Mouse (Mus musculus) CD8-positive naive resting alpha-beta T cell, adult 2 months (primary cell): ENCODE data around the gene Pet100.
A peak's percentile ranks its signal among the peaks of the same experiment; 100 is the strongest.

Source experiments
- DNase-seq, 2 experiments: peaks; one replicate each; pipeline ENCODE4 v3.0.0; 2022; ENCODE audit warnings: low read depth in 2 of 2, low spot score in 2 of 2

Gene Pet100

DNA sequence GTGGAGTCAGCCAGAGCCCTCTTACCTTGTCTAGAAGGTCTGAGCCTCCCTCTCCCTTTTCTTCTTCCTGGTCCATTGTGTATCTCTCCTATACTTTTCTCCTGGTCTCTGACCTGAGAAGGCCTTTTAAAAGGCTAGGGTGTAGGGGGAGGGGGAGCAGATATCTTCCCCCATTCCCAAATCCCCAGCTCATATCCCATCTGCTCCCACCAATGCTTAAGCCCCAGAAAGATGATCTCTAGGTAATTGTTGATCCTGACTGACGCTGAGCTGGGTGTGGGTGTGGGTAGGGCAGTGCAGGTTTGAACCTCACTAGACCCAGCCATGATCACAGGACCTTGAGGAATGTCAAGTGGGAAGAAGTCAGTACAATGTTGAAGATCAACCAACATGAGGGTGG, 4.1 kb downstream of the Pet100 start, which contains the start of gene Pcp2:
TSS of gene Pcp2 (minus strand) at position 101 of the 400 bp plus-strand sequence.
- DNase-seq: no peak

DNA sequence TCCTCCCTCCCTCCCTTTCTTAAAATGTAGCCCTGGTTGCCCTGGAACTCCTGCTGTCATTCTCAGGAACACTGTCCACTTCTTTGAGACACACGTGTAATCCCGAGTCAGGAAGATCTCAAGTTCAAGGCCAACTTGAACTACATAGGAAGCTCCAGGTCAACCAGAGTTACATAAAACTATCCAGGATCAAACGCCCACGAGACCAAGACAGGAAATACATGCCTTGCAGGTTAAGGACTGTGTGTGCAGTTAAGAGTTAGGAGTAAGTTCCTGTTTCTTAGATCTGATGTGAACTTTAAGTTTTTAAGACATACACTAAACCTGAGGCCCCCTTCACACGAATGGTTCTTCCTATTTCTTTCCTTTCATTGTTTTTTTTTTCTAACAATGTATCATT, 5.6 kb downstream of the Pet100 start:
- DNase-seq: no peak

DNA sequence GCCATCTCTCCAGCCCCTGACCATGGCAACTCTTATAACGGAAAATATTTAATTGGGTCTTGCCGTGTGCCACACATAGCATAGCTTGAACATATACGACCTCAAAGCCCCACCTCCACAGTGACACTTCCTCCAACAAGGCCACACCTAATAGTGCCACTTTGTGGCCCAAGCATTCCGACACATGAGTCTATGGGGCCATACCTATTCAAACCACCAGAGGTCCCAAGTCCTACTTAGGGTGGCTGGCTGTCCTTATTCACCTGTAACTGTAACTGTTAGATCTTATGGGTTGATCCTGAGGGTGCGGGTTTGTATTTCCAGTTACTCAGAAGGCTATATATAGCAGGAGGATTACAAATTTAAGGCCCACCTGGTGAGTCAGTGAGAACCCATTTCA, 6.7 kb downstream of the Pet100 start:
- peak in 1 of 2 experiments; percentile 44 for DNase-seq

DNA sequence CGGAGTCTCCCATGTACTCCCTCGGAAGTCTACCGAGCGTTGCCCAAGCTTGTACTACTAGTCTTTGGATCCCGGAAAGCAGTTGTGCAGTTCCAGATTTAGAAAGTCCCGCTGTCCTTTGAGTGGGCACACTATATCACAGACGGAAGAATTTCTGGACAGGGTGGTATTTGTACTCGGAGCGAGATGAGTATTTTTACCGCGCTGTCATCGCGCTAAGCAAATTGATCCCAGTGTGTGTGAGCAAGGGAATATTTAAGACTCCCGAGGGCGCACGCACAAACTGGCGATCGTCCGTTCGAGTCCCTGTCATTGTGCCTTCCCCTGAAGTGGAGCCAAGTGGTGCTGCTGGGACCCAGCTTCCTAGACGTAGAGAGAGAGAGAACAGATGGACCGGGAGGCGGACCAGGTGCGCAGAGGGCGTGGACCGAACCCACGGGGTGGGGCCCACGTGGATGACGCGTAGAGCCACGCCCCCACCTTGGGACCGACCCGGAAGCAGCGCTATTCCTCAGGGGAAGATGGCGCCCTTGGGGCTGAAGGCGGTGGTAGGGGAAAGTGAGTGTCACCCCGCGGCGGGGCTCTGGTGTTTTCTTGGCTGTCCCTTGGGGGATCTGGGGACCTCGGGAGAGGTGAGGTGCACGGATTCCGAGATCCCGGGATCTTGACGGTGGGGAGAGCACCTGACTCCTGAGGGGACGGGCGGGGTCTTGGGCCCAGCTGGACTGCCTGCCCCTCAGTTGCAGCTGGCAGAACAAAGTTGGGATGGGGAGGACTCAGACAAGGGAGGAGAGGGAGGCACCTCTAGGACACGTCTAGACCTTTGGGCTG, 9.5 kb downstream of the Pet100 start, which contains the start of gene Stxbp2:
TSS of gene Stxbp2 (plus strand) at position 309 of the 831 bp plus-strand sequence.
- DNase-seq: peak; percentile 82 to 87

DNA sequence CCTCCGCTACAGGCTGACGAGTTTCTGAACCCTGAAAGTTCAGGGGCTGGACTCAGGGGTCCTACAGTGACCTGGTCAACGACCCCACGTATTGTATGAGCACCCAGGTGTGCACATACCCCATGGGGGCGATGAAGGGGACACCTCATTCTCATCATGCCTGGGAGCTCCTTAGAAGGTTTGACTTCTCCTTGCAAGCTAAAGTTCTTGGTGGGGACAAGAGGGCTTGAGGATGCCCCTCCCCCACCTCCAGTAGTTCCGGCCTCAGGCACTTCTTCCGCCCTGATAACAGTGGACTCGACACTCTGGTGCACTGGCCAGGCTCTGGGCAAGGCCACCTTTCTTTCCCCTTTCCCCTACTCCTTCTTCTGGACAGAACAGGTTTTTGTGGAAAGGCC, 10.1 kb downstream of the Pet100 start:
- no peak for DNase-seq

DNA sequence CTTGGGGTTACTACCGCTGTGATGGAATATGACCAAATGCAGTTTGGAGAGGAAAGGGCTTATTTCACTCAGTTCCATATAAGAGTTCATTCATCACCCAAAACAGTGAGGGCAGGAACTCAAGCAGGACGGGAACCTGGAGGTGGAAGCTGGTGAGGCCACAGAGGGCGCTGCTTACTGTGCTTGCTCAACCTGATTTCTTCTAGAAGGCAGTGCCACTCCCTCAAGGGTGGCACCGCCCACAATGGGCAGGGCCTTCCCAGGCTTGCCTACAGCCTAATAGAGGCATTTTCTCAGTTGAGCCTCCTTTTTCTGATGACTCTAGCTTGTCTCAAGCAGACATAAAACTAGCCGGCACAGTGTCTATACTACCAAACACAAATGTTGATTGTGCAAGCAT, 24.5 kb downstream of the Pet100 start:
- peak in 1 of 2 experiments; percentile 24 for DNase-seq

DNA sequence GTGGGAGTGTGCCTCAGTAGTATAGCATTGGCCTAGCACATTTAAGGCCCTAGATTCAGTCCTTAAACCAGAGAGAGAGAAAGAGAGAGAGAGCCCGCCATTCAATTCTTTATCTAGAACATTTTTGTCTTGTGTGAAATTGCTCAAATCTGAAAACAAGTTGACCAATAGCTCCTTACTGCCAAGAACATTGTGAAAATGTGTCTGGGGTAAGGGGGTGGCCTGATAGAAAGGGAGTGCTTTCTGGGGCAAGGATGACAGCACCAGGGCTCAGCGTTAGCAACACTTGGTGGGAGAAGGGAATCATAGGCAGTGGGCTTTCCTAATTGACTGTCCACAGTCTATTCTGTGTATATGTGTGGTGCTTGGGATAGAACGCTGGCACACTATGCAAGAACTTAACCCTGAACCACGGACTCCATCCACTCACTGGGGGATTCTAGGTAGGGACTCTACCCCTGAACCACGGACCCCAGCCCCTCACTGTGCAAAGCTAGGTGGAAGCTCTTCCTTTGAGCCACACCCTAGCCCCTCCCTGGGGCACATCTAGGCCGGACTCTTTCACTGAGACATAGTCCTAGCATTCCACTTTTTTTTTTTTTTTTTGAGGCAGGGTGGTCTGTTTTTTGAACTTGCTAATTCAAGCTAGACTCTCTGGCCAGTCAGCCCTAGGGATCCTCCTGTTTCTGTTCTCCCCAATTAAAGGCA, 25.6 kb downstream of the Pet100 start:
- no peak for DNase-seq

DNA sequence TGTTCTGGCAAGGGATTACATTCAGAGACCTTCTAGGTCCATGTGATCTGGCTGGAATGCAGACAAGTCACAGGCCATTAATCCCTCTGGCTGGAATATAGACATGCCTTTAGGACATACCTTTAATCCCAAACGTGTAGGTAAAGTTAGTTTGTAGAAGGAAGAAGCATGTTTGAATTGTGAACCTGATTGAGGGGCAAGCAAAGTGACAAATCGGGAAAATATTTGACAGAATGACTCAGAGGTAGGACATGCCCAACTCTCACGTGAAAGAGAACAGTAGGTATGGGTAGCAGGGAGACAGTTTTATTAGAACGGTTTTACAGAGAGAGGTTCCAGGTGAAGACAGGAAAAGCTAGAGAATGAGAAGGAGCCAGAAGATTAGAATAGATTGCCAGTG, 26.2 kb downstream of the Pet100 start:
- no peak for DNase-seq

DNA sequence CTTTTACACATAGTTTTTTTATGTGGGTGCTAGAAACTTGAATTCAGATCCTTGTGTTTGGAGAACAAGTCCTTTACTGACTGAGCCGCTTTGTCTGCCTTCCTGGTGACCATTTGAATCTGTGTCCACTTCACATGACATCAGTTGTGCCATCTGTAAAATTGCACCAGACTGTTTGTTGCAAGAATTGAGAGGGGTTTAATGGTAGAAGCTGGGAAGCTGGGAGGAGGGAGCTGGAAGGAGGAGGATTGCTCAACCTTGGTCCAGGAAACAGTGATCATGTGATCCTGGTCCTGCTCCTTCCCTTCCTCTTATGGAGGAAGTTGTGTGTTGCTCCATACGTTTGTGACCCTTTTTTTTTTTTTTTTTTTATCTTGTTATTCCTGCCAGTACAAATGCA, 26.9 kb downstream of the Pet100 start:
- no peak for DNase-seq

DNA sequence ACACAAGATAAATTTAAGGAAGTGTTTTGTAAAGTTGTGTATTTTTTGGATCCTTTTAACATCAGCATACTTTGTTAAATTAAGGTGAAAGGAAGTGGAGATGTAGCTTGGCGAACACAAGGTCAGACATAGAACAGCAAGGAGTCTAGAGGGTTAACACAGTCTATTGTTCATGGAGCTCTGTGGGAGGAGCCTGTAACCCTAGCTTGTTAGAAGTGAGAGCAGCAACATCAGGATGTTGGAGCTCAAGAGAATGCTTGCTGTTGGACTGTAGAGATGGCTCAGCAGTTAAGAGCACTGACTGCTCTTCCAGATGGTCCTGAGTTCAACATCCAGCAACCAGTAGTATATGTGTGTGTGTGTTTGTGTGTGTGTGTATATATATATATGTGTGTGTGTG, 27.6 kb downstream of the Pet100 start:
- no peak for DNase-seq

DNA sequence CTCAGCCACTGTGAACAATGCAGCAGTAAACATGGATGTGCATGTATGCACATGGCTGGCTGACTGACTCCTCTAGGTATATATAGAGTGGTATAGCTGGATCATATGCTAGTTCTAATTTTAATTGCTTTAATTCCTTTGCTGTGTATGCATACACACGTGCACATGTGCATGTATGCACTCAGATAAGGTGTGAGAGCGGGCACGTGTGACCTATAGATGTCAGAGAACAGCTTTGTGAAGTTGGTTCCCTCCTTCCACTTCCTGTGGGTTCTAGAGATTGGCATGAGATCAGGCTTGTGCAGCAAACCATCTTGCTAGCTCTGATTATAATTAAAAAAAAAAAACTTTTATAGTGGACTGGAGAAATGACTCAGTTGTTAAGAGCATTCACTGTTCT, 31.5 kb downstream of the Pet100 start:
- no peak for DNase-seq

DNA sequence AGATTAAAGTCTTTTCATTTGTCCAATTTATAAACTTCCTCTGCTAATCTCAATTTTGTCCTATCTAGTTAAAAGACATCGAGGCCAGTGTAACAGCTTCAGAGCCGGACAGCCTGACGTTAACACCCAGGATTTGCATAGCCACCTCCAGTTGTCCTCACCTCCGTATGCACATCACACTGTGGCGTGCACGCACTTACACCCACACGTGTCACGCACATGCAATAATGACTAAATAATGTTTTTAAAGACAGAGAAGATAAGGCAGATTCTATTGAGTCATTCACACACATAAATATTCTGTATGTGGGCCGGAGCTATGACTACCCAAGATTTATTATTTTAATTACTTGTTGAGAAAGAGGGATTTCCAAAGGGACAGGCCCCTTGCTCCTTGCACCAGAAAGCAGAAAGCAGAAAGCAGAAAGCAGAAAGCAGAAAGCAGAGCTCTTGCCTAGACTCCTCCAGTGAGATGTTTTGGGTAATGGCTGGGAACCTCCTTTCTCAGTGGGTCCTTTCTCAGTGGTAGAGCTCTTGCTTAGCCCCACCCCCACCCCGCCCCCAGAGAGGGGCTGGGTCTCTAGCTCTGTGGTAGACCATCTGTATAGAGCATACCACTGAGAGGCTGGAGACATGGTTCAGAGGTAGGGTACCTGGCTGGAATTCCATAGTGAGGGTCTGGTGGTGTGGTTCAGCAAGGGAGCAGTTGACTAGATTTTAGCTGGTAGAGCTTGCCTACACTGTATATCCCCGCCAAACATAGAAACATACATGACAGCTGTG, 33.6 kb downstream of the Pet100 start:
- no peak for DNase-seq

DNA sequence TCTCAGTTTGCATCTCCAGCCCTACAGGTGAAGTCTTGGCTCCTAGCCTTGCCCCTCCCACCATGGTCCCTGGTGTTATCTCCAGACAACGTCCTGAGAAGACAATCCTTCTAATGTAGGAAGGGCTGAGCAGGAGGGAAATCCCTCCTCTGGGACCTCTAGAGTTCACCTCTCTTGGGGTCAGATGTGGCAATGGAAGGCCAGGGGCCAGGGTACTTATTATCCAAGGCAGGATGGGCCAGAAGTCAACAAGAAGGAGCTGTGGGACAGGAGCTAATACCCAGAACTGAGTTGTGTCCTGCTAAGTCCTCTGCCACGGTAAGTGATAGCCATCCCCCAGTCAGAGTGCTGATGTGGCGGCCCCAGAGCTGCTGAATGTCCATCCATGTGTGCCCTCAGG, 34.2 kb downstream of the Pet100 start, which contains the start of gene Retn:
TSS of gene Retn (plus strand) at position 245 of the 400 bp plus-strand sequence.
- DNase-seq: no peak

DNA sequence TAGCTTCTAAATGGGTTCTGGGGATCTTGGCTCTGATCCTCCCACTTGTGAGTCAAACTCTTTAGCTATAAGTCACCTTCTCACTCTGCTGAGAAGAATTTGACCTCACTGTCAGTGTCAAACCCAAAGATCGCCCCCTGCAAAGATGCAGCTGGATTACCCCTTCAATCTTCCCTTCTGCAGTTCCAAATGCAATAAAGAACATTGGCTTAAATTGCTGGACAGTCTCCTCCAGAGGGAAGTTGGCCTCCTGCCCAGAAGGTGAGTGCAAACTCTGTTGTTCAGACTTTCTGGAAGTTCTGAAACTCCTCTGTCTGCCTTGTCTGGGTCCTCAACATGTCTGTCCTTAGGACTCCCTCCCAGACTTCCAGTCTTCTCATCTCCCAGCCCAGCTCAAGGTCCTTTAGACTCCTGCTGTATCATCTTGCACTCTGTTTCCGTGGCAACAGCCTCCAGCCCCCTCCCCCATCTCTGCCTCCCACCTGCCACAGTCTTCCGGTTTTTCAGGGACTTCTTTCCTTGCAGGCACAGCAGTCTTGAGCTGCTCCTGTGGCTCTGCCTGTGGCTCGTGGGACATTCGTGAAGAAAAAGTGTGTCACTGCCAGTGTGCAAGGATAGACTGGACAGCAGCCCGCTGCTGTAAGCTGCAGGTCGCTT, 35.5 kb downstream of the Pet100 start:
- no peak for DNase-seq

DNA sequence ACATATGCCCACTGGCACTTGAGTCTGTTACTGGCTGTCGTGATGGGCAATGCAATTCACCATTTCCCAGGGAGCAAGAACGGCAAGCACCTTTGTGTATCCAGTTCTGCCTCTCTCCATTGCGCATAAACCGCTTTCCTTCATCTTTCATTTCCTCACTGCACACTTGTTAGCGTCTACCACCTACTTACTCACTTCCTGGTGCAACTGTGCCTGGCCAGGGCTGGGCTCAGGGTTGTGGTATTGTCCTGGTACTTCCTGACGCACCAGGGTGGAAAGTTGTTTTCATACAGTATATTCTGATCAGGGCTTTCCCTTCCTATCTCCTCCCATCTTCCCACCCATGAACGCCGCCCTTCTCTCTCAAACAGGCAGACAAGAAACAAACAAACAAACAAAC, 39.5 kb downstream of the Pet100 start:
- DNase-seq: no peak

DNA sequence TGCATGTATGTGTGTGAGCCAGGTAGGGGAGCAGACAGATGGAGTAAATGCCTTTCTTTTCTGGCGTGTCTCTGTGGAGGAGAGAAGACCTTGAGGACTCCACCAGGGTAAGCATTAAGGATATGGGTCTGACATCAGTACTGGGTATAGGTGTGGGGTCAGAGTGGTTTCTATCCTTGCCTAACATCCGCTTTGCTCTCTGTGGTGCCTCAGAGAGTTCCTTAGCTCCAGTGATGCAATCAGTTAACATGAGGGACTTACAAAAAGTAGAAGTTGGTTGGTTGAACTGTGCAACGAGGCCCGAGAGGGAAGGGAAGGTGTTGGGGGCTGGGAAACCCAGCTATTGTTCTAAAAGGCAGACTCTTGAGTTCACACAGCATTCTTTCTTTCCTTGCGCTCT, 43.1 kb downstream of the Pet100 start:
- DNase-seq: no peak

DNA sequence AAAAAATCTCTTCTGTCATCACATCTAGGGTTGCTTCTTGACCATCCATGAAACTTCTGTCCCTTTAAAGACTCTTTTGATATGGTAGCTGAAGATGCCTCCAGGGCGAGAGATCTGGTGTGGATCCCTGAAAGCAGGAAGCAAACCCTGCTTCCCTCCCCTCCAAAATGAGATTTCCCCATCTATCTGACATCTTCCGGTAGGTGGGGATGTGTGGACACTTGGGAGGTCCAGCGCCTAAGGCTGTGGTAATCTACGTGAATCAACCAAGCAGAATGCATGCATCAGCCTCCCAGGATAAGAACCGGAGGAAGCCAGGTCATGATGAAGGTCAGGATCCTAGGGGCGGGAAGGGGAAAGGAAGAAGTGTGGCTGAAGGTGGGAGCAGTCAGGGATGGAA, 44.2 kb downstream of the Pet100 start, which contains the start of gene Mcemp1:
TSS of gene Mcemp1 (plus strand) at position 248 of the 400 bp plus-strand sequence.
- no peak for DNase-seq

DNA sequence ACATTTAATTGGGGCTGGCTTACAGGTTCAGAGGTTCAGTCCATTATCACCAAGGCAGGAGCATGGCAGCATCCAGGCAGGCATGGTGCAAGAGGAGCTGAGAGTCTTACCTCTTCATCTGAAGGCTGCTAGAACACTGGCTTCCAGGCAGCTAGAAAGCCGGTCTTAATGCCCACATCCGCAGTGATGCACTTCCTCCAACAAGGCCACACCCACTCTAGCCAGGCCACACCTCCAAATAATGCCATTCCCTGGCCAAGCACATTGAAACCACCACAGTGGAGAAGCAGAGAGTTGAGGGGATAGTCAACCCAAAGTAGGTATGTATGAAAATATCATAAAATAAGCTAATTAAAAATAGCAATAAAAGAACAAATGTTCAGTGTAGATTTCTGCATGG, 49.0 kb downstream of the Pet100 start:
- no peak for DNase-seq

DNA sequence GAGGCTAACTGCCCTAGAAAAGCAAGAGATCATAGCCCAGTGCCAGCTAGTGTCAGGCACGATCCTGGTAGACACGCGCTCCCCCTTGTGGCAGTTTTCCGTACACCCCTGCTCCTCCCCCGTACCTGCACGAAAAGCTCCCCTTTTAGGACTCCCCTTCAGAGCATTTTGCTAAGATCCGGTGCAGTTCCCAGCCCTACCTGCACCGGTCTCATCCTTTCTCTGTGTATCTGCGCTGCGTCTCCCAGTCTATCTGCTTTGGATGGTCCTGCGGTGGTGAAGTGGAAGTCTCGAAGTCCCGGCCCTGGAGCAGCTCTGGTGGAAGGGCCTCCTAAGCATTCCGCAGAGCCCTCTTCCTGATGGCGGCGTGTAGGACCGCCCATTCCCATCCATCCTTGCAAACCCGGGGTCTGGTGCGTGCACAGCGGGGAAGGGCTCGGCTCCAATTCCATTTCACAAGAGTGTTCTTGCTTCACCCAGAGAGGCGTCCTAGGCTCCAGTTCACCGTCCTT, 50.7 kb downstream of the Pet100 start, which contains the start of gene Fcor:
TSS of gene Fcor (minus strand) at position 383 of the 512 bp plus-strand sequence.
- DNase-seq: peak; percentile 82 to 89

DNA sequence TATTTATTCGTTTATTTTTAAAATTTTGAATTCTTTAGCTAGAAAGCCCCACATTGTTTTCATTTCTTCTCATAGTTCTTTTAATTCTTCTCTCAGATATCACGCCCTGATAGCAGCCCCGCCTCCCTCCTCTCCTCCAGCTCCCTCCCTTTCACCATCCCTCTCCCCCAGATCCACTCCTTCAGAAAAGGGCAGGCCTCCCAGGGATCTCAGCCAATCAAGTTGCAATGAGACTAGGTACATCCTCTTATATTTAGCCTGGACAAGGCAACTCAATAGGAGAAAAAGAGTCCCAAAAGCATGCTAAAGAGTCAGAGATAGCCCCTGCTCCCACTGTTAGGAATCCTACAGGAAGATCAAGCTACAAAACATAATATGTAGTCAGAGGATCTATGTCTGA, 53.3 kb downstream of the Pet100 start:
- no peak for DNase-seq
